8 mouse cellular contexts compared by ENCODE assay signal in genomic region chr14:60592822-60593221, GRCm38 (mm10). TPM values are rescaled to one million over a fixed set of nuclear protein-coding genes. Genes with fewer than 3 reads are reported as not detected.
A peak's percentile ranks its signal among the peaks of the same experiment; 100 is the strongest.
DNase-seq lines count a peak whose midpoint lies in the region; ATAC-seq and TF ChIP-seq lines count a peak whose summit lies in the region.

No protein-coding gene starts in this region.

- H3K4me2 ChIP-seq in liver, embryonic 11.5 days: no peak overlapping the region

- peak; percentile 57; the same call in 1 of the 2 replicates for TF ChIP-seq EP300 in heart, adult 2 months (IDR thresholded peaks at IDR 0.05; ENCODE audit: insufficient read depth, low read depth, low read length)

- H3K79me2 ChIP-seq in heart, adult 2 months (replicated peaks; ENCODE audit: control insufficient read depth, insufficient read depth, low read length): no peaks in the 10 kb centered on the region

- no peak for TF ChIP-seq CTCF in heart, adult 2 months (IDR thresholded peaks at IDR 0.05)

- TF ChIP-seq POLR2A in heart, adult 2 months (IDR thresholded peaks at IDR 0.05; ENCODE audit: insufficient read depth, low read depth, low read length): no peak

- peak; percentile 76 for ATAC-seq in CD4-positive, CD25-positive, alpha-beta regulatory T cell, adult 4 months
- ATAC-seq in liver, embryonic 11.5 days (replicated peaks; ENCODE audit: low FRiP score): no peak

- no peaks in the 10 kb centered on the region; the same call in 1 of the 2 replicates for H3K36me3 ChIP-seq in heart, adult 2 months (ENCODE audit: control insufficient read depth, insufficient read depth, low read length)
- H3K36me3 ChIP-seq in liver, embryonic 11.5 days (ENCODE audit: control insufficient read depth, insufficient read depth, low read length): no peaks in the 10 kb centered on the region

- H3K27me3 ChIP-seq in heart, adult 2 months (ENCODE audit: control insufficient read depth, insufficient read depth, low read length): no peaks in the 10 kb centered on the region
- no peaks in the 10 kb centered on the region for H3K27me3 ChIP-seq in liver, embryonic 11.5 days (replicated peaks; ENCODE audit: control insufficient read depth, insufficient read depth, low read length)

- no peak overlapping the region for H3K4me3 ChIP-seq in heart, adult 2 months
- H3K4me3 ChIP-seq in liver, embryonic 11.5 days (ENCODE audit: low read depth, low read length): no peak overlapping the region

- no peaks in the 10 kb centered on the region for H3K9me3 ChIP-seq in liver, embryonic 11.5 days (ENCODE audit: control insufficient read depth, low read length)

- peak; percentile 10 to 18 for DNase-seq in frontal cortex, postnatal 36 days (ENCODE audit: low spot score in 2 of 2)
- DNase-seq in frontal cortex, postnatal 14 days (ENCODE audit: low spot score in 2 of 2): no peak
- peak; percentile 43 to 54 for DNase-seq in heart, adult 2 months
- peak; percentile 75 for DNase-seq in kidney, postnatal 10 days
- peak; percentile 33 for DNase-seq in right cerebral cortex, adult 18-20 months
- DNase-seq in thymus, postnatal 14 days: no peak
- no peak for DNase-seq in liver, embryonic 11.5 days (ENCODE audit: low spot score)

- H3K4me1 ChIP-seq in heart, adult 2 months (ENCODE audit: control insufficient read depth, insufficient read depth, low read length): peaks cover 18% of the 10 kb centered on the region
- 0 out of 2 replicates have a peak, but pooled peaks cover 2% of the 10 kb centered on the region for H3K4me1 ChIP-seq in liver, embryonic 11.5 days (replicated peaks; ENCODE audit: control insufficient read depth, insufficient read depth, low read length)

- 5% methylated on average over 7 of the region's 7 CpGs for WGBS in heart, adult 2 months
- WGBS in liver, embryonic 11.5 days: 51% methylated on average over 7 of the region's 7 CpGs

- peak overlapping the region; percentile 76 for H3K27ac ChIP-seq in heart, adult 2 months
- H3K27ac ChIP-seq in liver, embryonic 11.5 days (ENCODE audit: low read depth, low read length): no peak overlapping the region

- peak overlapping the region; percentile 21; the same call in 1 of the 2 replicates for H3K9ac ChIP-seq in heart, adult 2 months (ENCODE audit: low read depth, low read length)
- no peak overlapping the region for H3K9ac ChIP-seq in liver, embryonic 11.5 days (ENCODE audit: low read depth, low read length)

- intact Hi-C loops in heart, adult 2 months (cut with DNase I): loop anchor here (5.0 kb wide), 2 partner anchors 61 to 174 kb away; partner anchors contain the start of gene C1qtnf9

RNA-seq across cellular contexts. Expression of gene Spata13, which starts 41.0 kb away (rescaled TPM):
- polyA plus RNA-seq in CD4-positive, CD25-positive, alpha-beta regulatory T cell, adult 4 months (2017; shearing (Covaris generic)): 100 to 1,000 TPM in 1 of 2 experiments, 10 to 100 TPM in 1; 90.7 to 146 TPM
- total RNA-seq in heart, adult 2 months (2021): 10 to 100 TPM; 13.1 to 14.7 TPM
- polyA plus RNA-seq in heart, adult 2 months (2012; rRNA removed): 9.5 and 14.4 TPM in 2 replicates
- polyA plus RNA-seq in liver, embryonic 11.5 days (2014; fragmentation: Nextera tagmentation; extraction: Ambion mirVana): 14.0 and 16.1 TPM in 2 replicates

Comparison
In these comparisons a context has a peak if more than half of its experiments do, and no peak if none do; other contexts are left out.
1. DNase-seq: peak in frontal cortex, postnatal 36 days (2 of 2), heart, adult 2 months (2 of 2), kidney, postnatal 10 days (single experiment) and right cerebral cortex, adult 18-20 months (single experiment); none in frontal cortex, postnatal 14 days (0 of 2), thymus, postnatal 14 days (single experiment) and liver, embryonic 11.5 days (single experiment).